Mouse (Mus musculus) left cerebral cortex, postnatal 10 days (tissue): ENCODE data around the gene Cldn8. TPM values are rescaled to one million over a fixed set of nuclear protein-coding genes. Genes with fewer than 3 reads are reported as not detected.

Experiments used
- DNase-seq, 2 experiments: peaks; one replicate each; pipeline ENCODE4 v3.0.0; 2021 to 2022; ENCODE audit warnings: low spot score in 2 of 2, mixed read lengths in 1 of 2; ENCODE audit errors: extremely low spot score in 1 of 2
- intact Hi-C: fragments of 180-260 bp; cut with DNase I; formaldehyde crosslinking; loops from one replicate; pipeline ENCODE4 v1.15.1; 2025
- total RNA-seq, 2 experiments: library from RNA; stranded (reverse); gene quantifications; 2 replicates each; pipeline ENCODE4 v1.2.3; 2021

Cldn8 gene
- total RNA-seq: not detected

DNA sequence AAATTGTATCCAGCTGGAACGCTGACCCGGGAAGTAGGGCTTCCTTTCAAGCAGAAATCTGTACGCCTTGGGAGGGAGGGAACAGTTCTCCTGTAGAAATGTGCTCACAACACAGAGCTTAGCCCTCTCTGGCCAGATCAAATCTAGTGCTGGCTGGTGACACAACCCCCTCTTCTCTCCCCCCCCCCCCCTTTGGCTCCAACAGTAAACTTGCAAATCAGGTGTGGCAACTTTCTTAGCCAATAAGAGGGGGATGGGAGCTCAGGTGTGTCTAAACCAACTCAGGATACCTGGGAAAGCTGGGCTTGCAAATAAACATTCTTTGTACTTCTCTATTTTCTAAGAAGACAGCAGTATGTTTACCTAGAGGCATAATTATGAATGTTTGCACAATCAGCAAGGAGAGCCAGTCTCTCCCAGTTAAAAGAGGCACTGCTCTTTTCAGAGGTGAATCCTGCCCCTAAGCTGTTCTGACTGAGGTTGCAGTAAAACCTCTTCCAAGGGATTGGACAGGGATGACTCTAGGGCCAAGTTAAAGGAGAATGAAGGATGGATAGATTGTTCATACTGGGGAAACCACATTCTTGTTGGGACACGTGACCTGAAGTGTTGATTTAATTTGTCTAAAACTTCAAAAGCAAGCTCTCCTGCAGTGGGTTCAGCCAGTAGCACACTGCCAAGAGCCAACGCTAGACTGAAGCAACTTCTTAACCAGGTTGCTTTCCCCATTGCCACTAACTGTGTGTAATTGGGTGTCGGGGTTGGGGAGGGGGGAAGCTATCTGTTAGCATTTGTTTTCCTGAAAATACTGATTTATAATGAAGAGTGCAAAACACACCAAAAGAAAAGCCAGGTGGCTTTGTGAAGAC, at the start of gene Cldn8:
Gene Cldn8 (minus strand): TSS at position 139 of the 869 bp plus-strand sequence.
- intact Hi-C loops: no loop called here

DNA sequence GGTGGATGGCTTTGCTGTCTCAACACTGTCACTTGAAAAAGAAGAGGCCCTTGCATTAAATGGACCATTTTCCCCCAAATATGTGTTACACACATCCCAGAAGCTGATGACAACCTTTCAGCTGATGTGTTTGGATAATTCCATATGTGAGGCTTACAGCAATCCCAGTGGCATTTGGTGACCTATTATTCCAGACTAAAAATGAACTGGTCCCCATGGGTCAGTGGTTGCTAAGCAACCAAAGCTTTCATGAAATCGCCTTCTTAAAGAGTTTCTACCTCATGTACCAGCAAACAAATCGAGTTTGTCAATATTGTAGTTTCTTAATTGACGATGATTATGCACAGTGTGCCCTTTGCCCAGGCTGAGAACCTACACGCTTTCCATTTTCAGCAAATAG, 49.7 kb upstream of the Cldn8 start:
- intact Hi-C loops: no loop called here
- DNase-seq: no peak

More for the DNA sequence above, at the start of gene Cldn8:
- no peak for DNase-seq

DNA sequence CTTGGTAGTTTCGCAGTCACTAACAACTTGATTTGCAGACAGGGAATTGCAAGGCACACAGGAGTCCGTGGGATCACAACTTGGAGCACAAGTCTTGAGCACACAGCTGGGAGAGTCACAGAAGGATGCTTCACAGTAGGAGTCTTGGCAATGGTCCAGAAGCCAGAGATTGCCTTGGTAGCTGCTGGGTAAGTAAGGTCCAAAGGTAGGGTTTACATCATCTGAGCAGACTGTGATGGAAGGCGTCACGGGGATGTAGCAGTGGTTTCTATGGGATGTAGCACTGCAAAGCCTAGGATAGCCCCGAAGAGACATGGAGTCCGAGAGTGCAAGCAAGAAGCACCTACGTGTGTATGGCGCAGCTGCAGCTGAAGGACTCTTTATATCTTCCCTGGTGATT, 48.9 kb upstream of the Cldn8 start, which contains the start of gene Krtap24-1:
Gene Krtap24-1 (minus strand): TSS at position 358 of the 400 bp plus-strand sequence.
- no peak for DNase-seq
- intact Hi-C loops: no loop called here

DNA sequence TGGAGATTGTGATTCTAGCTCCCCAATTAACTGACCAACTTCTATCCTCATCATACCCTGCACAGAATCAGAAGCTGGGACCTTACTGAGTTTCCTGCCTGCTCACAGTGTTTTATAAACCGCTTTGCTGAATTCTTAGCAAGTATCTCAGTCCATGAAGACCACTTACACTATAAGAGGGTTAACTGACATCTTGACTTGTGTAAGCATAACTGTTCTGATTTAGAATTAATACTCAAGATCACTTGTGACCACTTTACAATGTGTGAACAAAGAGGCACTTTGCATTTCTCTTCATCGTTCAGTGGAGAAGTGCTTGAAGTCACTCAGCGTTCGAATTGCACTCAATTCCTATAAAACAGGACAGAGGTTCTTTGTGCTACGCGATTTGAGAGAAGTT, 41.6 kb upstream of the Cldn8 start:
- intact Hi-C loops: no loop called here
- DNase-seq: no peak

DNA sequence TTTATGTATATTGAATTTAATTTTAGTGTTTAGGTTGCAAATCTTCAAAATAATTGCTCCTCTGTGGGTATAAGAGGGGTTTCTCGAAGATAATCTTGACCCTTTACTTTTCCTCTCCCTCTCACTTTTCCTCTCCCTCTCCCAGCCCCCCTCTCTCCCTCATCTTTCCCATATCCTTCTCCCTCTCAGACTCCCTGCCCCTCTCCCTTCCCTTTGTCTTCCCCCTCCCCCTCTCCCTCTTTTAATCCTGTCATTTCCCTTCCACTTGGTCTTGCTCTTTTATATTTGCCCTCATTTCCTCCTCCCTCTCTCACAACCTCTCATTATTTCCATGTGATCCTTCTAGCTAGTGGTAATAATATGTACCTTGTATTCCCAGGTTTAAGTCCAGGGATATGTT, 39.5 kb upstream of the Cldn8 start:
- no peak for DNase-seq
- intact Hi-C loops: no loop called here

DNA sequence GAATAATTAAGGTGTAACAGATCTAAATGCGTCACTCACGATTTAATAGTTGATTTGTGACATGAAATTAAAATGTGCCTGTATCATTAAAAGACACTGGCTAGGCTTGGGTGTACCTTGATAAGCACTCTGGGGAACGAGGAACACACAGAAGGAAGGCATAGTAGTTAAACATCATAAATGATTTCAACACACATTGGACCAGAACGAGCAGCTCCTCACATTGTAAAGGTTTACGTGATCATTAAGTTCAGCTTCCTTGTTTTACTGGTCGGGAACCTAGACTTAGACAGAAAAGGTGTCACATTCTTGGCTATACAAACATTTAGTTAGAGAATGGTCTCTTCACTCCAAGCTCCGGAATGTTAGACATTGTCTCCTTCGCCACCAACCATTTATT, 37.3 kb upstream of the Cldn8 start:
- no peak for DNase-seq
- intact Hi-C loops: no loop called here

DNA sequence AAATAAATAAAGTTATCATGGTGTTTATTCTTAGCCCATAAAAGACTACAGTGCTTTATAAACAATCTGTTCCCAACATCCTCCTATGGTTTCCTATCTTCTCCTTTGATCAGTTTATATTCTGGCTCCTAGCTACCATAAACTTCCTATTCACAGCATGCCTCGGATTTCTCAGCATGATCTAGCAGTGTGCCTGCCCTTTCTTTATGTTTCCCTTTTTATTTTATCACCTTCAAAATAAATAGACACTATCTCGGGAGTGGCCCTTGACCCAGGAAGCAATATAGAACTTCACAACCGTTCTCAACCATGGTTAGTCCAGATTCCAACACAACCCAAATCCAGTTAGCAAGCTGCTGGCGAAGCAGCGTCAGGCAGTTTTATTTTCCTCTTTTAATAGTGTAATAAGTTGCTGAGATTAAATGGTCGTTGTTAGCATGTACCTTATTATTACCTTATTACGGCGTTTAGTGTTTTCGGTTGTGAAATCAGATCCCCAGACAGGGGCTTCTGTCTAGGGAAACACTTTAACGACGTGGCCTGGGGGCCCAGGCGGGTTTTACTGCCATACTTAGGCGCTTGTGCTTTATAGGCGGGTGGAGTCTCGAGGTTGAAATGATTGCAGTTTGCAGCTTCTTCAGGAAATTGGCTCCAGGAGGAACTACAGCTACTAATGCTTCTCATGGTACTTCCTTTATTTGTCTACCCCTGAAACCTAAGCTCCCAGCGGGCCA, 36.7 kb upstream of the Cldn8 start:
- intact Hi-C loops: no loop called here
- DNase-seq: no peak

DNA sequence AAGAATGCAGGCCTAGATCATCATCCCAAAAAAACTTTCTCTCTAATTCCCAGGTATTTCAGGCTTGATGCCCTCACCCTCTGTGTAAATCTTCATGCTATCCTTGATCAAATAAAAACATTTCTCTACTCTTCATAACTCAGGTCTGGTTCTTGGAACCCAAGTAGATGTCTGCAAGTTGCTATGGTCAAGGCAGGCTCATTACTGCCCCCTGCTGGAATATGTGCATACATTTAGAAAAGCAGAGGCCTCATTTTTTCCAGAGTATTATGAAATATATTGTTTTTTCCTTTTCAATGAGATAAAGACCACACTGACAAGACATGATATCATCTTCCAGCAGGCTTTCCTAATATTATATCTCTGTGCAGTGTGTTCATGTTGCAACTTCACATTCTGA, 29.8 kb upstream of the Cldn8 start:
- intact Hi-C loops: no loop called here
- no peak for DNase-seq

GRCm38 (mm10) chr16:88583338-88583737, 20.4 kb upstream of the Cldn8 start:
- DNase-seq: no peak
- intact Hi-C loops: no loop called here

DNA sequence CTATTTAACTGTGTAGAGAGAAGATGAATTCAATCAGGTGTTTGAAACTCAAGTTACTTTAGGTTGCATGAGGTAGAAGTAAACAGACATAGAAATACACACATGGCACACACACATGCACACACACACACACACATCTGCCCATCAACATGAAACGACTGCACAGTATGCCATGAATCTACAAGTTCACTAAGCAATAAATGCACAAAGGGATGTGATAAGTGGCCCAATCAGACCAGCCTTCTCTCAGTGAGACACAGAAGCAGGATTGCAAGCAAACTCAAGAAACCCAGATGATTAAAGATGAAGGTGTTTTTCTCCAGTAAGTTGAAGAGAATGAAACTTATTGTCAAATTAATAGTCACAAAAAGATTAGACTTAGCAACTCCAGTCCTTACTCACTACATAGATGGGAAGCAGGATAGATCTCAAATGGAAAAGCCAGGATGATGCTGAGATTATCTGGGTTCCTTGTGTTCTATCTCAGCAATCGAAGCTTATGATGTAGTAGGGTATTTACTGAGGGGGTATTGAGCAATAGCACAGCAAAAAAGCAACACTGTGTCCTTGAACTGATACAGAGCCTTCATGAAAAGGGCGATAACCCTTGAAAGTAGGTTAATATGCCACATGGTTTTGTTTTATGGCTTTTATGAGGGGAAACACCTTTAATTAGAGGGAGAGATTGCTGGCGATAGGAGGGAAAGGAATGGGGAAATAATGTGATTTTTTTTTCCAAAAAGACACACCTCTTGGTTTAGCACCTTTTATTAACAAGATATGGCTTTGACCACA, 13.1 kb upstream of the Cldn8 start:
- intact Hi-C loops: no loop called here
- DNase-seq: no peak

GRCm38 (mm10) chr16:88572904-88573404, 10.0 kb upstream of the Cldn8 start:
- no peak for DNase-seq
- intact Hi-C loops: no loop called here

GRCm38 (mm10) chr16:88570136-88570535, 7.2 kb upstream of the Cldn8 start:
- DNase-seq: no peak
- intact Hi-C loops: no loop called here

DNA sequence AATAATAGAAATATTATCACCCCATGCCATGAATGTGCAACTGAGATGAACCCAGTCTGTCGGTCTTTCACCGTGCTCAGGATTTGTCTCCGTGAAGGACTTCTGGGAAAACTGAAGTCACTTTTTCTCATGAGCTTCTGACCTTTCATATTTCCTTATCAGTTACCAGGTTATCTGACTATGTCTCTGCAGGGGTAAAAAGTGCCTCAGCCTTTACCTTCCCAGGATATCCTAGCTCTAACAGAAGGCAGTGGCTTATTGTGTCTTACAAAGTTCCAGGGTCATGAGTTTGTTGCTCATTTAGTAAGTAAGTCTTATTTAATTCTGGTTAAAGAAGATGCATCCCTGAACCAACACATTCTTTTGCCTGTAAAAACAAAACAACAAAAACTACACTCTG, 6.7 kb upstream of the Cldn8 start:
- DNase-seq: no peak
- intact Hi-C loops: no loop called here

DNA sequence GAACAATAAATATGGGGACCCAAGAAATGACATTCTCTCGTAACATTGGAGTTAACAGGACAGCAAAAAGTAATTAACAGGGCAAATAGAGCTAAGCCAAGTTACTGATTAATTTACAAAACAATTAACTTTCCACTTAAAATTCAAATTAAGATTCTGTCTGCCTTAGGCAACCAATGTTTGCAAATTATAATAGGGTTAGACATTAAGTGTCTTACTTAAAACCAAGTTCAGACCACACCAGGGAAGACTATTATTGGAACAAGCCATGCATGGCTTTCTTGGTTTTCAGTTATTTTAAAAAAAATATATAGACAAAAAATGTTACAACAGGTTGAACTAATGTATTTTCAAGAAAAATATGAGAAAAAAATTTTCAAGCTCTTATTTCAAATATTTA, 6.1 kb upstream of the Cldn8 start:
- DNase-seq: no peak
- intact Hi-C loops: no loop called here

GRCm38 (mm10) chr16:88561617-88562164, 1.3 kb downstream of the Cldn8 start:
- DNase-seq: no peak
- intact Hi-C loops: no loop called here

GRCm38 (mm10) chr16:88542488-88542887, 20.5 kb downstream of the Cldn8 start:
- intact Hi-C loops: no loop called here
- DNase-seq: no peak

- intact Hi-C loops: no loop called here
- DNase-seq: no peak
Measured at GRCm38 (mm10) chr16:88539841-88540487, 23.0 kb downstream of the Cldn8 start.

- intact Hi-C loops: no loop called here
Measured at GRCm38 (mm10) chr16:88511348-88511747, 51.6 kb downstream of the Cldn8 start.

More at GRCm38 (mm10) chr16:88511348-88511747, 51.6 kb downstream of the Cldn8 start:
- no peak for DNase-seq
